Mouse (Mus musculus): ENCODE data around the gene Fcer2a.

- no peak for TF ChIP-seq CHD2 (IDR thresholded peaks at IDR 0.05; ENCODE audit: low read depth, low read length)
- TF ChIP-seq HCFC1 (IDR thresholded peaks at IDR 0.05; ENCODE audit: borderline replicate concordance, insufficient read depth, low read length) = no peak
- TF ChIP-seq ZC3H11A (IDR thresholded peaks at IDR 0.05; ENCODE audit: borderline replicate concordance, low read depth, low read length) = no peak
Measured at GRCm38 (mm10) chr8:3656725-3657381, 37.1 kb downstream of the Fcer2a start.

Measured in ES-E14 (cell line).